Mouse (Mus musculus) embryonic facial prominence, embryonic 13.5 days (tissue): ENCODE results near the gene Hexb. TPM values are rescaled to one million over a fixed set of nuclear protein-coding genes. Genes with fewer than 3 reads are reported as not detected.
"Not testable (repeated sequence)": the region's sequence is repeated elsewhere in the genome, so short reads cannot be mapped to it uniquely, and the experiment has no call there.

Experiments used
- ATAC-seq: fragments of 200-750 bp; cut with Nextera tagmentation; 2 replicates; pipeline ENCODE4 v1.8.0; 2017; ENCODE audit warnings: low read depth; ENCODE audit not compliant: insufficient number of reproducible peaks, insufficient read depth, low FRiP score, low TSS enrichment
- H3K27ac ChIP-seq: fragments of 300-500 bp; sonication (generic); 2 replicates; pipeline ENCODE4 v1.5.1; 2015; ENCODE audit warnings: moderate library complexity, mild to moderate bottlenecking, inconsistent platforms
- H3K27me3 ChIP-seq: fragments of 300-500 bp; sonication (generic); 2 replicates; pipeline ENCODE4 v1.6.1; 2015; ENCODE audit warnings: mild to moderate bottlenecking, inconsistent platforms
- H3K36me3 ChIP-seq: fragments of 300-500 bp; sonication (generic); 2 replicates; pipeline ENCODE4 v1.6.1; 2015; ENCODE audit warnings: mild to moderate bottlenecking, inconsistent platforms
- H3K4me1 ChIP-seq: fragments of 300-500 bp; sonication (generic); 2 replicates; pipeline ENCODE4 v1.6.1; 2015; ENCODE audit warnings: inconsistent platforms
- H3K4me2 ChIP-seq: fragments of 300-500 bp; sonication (generic); 2 replicates; pipeline ENCODE4 v1.6.1; 2015; ENCODE audit warnings: moderate library complexity, mild to moderate bottlenecking, inconsistent platforms
- H3K4me3 ChIP-seq: fragments of 300-500 bp; sonication (generic); 2 replicates; pipeline ENCODE4 v1.5.1; 2015; ENCODE audit warnings: mild to moderate bottlenecking, inconsistent platforms
- H3K9ac ChIP-seq: fragments of 300-500 bp; sonication (generic); 2 replicates; pipeline ENCODE4 v1.6.1; 2015; ENCODE audit warnings: mild to moderate bottlenecking, inconsistent platforms
- H3K9me3 ChIP-seq: fragments of 300-500 bp; sonication (generic); 2 replicates; pipeline ENCODE4 v1.6.1; 2016; ENCODE audit warnings: inconsistent platforms
- WGBS: fragments of 180-500 bp; shearing (Covaris S2); methylation state at CpG from one replicate; pipeline ENCODE4 v1.1.7; 2015; ENCODE audit warnings: mixed read lengths; 5-methylcytosine and 5-hydroxymethylcytosine counted together
- polyA plus RNA-seq: library from polyadenylated mRNA; unstranded; fragments of >200 nt; fragmentation: Nextera tagmentation; extraction: Ambion mirVana; gene quantifications from 2 replicates; pipeline ENCODE4 v1.2.1, GENCODE M21; 2015

Hexb gene
- polyA plus RNA-seq, 1 experiment from 2014 or later, result 26.8 TPM

DNA sequence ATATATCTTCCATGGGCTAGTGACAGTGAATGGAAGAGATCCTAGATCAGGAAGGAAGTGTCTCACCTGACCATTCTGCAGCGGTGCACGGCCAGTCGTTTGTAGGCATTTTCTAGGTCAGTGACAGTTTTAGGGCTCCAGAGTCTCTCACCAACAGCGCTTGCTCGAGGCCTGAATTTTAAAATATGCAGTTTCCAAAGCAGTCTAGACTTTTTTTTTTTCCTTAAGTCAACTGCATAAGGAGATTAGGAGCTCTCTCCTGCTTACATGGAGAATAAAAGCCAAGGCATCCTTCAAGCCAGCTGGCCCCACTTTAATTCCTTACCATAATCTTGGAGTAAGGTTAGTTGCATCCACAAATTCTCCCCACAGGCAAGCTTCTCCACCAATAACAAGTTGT lies 21.4 kb downstream of the Hexb start:
- Histone ChIP-seq H3K4me3 (no peak overlapping the region), H3K9ac (no peak overlapping the region), H3K4me2 (no peak overlapping the region), H3K9me3 (no peaks in the 10 kb centered on the region), H3K27me3 (no peaks in the 10 kb centered on the region), H3K36me3 (peaks cover 86% of the 10 kb centered on the region), H3K27ac (no peak overlapping the region), H3K4me1 (no peaks in the 10 kb centered on the region)
- WGBS, result 93% methylated on average over 5 of the region's 5 CpGs
- no peak for ATAC-seq

GRCm38 (mm10) chr13:97175520-97176264 lies 22.5 kb downstream of the Hexb start:
- H3K4me2 ChIP-seq, result no peak overlapping the region
- no peak overlapping the region for H3K4me3 ChIP-seq
- H3K27me3 ChIP-seq, result no peaks in the 10 kb centered on the region
- H3K36me3 ChIP-seq, result peaks cover 90% of the 10 kb centered on the region
- no peaks in the 10 kb centered on the region for H3K9me3 ChIP-seq
- ATAC-seq, result no peak
- 88% methylated on average over 10 of the region's 10 CpGs for WGBS
- H3K4me1 ChIP-seq, result no peaks in the 10 kb centered on the region
- no peak overlapping the region for H3K27ac ChIP-seq
- no peak overlapping the region for H3K9ac ChIP-seq

DNA sequence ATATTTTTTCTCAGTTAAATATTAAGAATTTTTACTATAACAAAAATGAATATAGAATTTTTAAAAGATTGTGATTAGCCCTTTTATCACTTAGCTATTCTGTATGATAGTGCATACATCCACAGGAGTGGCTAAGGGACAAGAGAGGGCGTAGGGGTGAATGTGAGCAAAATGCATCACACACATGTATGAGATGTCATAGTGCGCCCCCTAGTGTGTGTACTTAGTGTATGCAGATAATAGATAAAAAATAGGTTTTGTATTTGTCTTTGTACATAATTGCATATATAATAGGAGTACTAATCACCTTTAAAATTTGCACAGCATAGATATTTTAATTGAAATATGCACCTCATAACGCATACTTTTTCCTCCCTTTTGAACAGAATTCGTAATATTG lies 52.3 kb downstream of the Hexb start:
- ATAC-seq, result no peak

DNA sequence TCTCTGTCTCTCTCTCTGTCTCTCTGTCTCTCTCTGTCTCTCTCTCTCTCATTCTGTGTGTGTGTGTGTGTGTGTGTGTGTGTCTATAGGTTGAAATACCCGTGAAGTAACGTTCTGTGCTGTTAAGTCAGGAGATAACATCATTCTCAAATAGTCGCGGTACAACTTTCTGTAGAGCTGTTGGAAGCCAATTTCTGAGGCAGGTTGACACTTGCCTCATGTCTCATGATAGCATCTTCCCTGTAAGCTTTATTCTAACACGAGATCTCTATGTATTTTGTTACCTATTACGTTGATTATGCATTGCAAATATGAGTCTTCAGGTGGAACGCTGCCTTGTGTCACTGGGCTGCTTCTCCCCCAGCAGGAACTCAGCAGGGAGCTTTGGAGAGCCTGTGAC lies 55.8 kb downstream of the Hexb start:
- no peak for ATAC-seq
- Histone ChIP-seq H3K27me3 (no peaks in the 10 kb centered on the region), H3K4me1 (peaks cover 8% of the 10 kb centered on the region), H3K9me3 (no peaks in the 10 kb centered on the region), H3K27ac (no peak overlapping the region), H3K36me3 (peaks cover 28% of the 10 kb centered on the region), H3K9ac (no peak overlapping the region), H3K4me3 (no peak overlapping the region), H3K4me2 (no peak overlapping the region)
- 78% methylated on average over 7 of the region's 7 CpGs for WGBS

More for the DNA sequence above, 52.3 kb downstream of the Hexb start:
- H3K27me3 ChIP-seq, result no peaks in the 10 kb centered on the region
- no peaks in the 10 kb centered on the region for H3K4me1 ChIP-seq
- H3K27ac ChIP-seq, result no peak overlapping the region
- no peak overlapping the region for H3K4me2 ChIP-seq
- WGBS, result 57% methylated on average over 4 of the region's 4 CpGs
- H3K9me3 ChIP-seq, result no peaks in the 10 kb centered on the region
- no peak overlapping the region for H3K9ac ChIP-seq
- H3K4me3 ChIP-seq, result no peak overlapping the region
- peaks cover 57% of the 10 kb centered on the region for H3K36me3 ChIP-seq

- Histone ChIP-seq H3K4me3 (peak overlapping the region; percentile 91), H3K4me2 (peak overlapping the region; percentile 56), H3K27ac (0 out of 2 replicates have a peak overlapping the region, but pooled peaks have one; percentile 86), H3K9ac (peak overlapping the region; percentile 92), H3K36me3 (peaks cover 24% of the 10 kb centered on the region)
- not testable (repeated sequence) for H3K9me3 ChIP-seq, H3K27me3 ChIP-seq, ATAC-seq, H3K4me1 ChIP-seq
- WGBS, result 31% methylated on average over 8 of the region's 8 CpGs
Measured at GRCm38 (mm10) chr13:97138404-97138931, 59.7 kb downstream of the Hexb start.

DNA sequence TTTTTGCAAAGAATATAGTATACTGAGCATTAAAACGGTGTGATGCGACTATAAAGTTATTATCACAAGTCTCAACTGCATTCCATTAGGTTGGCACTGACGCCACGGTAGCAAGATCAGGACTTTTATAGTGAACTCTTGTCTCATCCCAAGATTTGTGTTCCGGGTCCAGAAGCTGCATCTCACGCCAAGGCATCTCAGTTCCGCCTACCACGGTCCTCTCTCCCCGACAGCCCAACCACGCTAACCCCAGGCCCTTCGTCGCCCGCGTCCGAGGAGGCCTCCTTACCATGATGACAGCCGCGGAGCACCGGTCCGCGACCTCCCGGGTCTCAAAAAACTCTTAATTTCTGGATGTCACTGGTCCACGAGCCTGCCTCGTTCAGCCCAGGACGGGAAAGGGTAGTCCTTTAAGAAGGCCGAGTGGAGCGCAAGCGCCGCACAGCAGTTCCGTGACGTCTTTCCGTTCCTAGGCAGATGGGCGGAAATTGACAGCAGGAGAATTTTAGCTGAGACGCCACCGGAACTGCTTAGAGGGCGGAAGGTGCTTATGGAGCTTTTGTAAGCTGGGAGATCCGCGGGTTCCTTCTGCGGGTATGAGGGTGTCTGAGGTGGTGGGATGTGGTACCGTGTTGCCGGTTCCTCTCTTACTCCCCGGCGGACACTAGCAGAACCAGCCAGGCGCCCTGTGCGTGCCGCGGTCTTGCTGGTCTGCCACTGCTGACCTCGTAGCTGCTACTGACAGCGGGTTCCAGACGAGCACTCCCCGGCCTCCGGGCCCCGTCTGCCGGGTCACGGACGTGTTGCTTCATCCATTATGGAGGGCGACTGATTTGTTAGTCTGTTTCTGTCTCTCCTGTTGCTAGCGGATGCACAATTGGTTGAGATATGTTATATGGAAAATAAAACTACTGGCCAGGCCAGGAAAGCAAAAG lies 60.4 kb downstream of the Hexb start, which contains the start of the genes Gfm2 and Nsa2:
TSS of gene Gfm2 (plus strand) at position 472 of the 935 bp plus-strand sequence.
TSS of gene Nsa2 (minus strand) at position 472 of the 935 bp plus-strand sequence.
- Histone ChIP-seq H3K4me3 (peak within 1 kb of the TSS; percentile 91), H3K27ac (peak within 1 kb of the TSS; percentile 86), H3K27me3 (no peaks in the 10 kb centered on the region), H3K9ac (peak within 1 kb of the TSS; percentile 92), H3K36me3 (peaks cover 21% of the 10 kb centered on the region), H3K4me2 (peak within 1 kb of the TSS; percentile 74), H3K4me1 (peaks cover 8% of the 10 kb centered on the region), H3K9me3 (no peaks in the 10 kb centered on the region)
- WGBS, result under 1% methylated on average over 57 of the region's 57 CpGs
- peak; percentile 89 for ATAC-seq

DNA sequence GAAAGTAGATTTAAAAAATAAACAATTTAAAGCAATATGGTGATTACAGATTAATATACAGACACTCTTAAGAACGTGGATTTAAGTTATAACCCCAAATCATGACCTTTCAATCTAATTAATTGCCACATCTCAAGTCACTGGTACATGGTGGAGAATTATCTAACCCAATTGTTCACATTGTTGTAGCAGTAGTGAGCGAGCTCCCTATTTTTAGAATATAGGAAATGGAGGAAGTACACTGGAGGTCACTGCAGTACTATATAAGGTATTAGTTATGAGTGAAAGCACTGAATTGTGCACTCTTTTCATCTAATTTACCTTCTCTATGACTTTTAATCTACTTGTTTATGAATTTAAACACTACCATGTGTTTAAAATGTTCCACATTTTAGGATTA lies 67.7 kb downstream of the Hexb start:
- H3K9me3 ChIP-seq, H3K27ac ChIP-seq, H3K4me1 ChIP-seq, H3K4me3 ChIP-seq, ATAC-seq, H3K9ac ChIP-seq, H3K4me2 ChIP-seq, H3K27me3 ChIP-seq: not testable (repeated sequence)
- H3K36me3 ChIP-seq, result peaks cover 28% of the 10 kb centered on the region
- no CpG with 5 or more reads among the region's 2 CpGs for WGBS

DNA sequence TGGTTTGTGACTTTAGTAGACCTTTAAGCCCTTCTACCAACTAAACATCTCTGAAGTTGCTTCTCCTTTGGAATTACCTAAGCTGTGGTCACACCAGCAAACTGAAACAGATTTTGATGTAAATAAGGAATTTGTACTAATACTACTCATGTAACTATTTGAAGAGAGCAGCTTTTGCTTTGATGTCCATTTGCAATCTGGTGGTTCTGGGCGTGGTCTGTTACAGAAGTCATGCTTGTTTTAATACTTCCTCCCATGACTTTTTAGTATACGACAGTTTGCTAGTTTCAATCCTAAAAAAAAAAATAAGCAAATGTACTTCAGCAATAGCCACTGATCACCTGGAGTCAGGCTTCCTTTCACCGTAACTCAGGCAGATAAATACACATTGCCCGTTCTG lies 68.5 kb downstream of the Hexb start:
- H3K27me3 ChIP-seq, H3K9me3 ChIP-seq, H3K27ac ChIP-seq, H3K4me1 ChIP-seq, H3K9ac ChIP-seq, H3K4me3 ChIP-seq, H3K4me2 ChIP-seq, ATAC-seq: not testable (repeated sequence)
- peaks cover 26% of the 10 kb centered on the region for H3K36me3 ChIP-seq
- 85% methylated on average over 4 of the region's 4 CpGs for WGBS

Other genes with a start within 250 kb of the Hexb start
- not detected in 2 replicates for gene 1700029F12Rik, start 164.0 kb downstream of the Hexb start, polyA plus RNA-seq
- gene Fam169a, start 131.1 kb downstream of the Hexb start, polyA plus RNA-seq, result 4.0 and 4.1 TPM in 2 replicates
- 2.3 and 6.6 TPM in 2 replicates for gene Gm6169, start 99.1 kb downstream of the Hexb start, polyA plus RNA-seq
- gene Gfm2, start 60.4 kb downstream of the Hexb start, polyA plus RNA-seq, result 32.7 and 38.0 TPM in 2 replicates
- gene Nsa2, start 60.4 kb downstream of the Hexb start, polyA plus RNA-seq, result 80.2 and 80.6 TPM in 2 replicates
- 7.0 and 9.4 TPM in 2 replicates for gene Enc1, start 42.7 kb upstream of the Hexb start, polyA plus RNA-seq